Mouse (Mus musculus) limb, embryonic 14.5 days (tissue): ENCODE data around the gene Ksr1. TPM values are rescaled to one million over a fixed set of nuclear protein-coding genes. Genes with fewer than 3 reads are reported as not detected.

Experiments used
- ATAC-seq: fragments of 200-750 bp; cut with Nextera tagmentation; 2 replicates; pipeline ENCODE4 v1.8.0; 2017; ENCODE audit warnings: low read depth, moderate number of reproducible peaks, moderate TSS enrichment; ENCODE audit not compliant: low FRiP score
- DNase-seq: peaks from one replicate; pipeline ENCODE4 v3.0.0-alpha.2; 2015; ENCODE audit warnings: low spot score
- H3K27ac ChIP-seq: fragments of 300-500 bp; sonication (generic); replicated peaks from 2 replicates; pipeline ENCODE4 v1.5.1; 2014; ENCODE audit warnings: low read depth, mild to moderate bottlenecking, low read length, moderate library complexity, mixed read lengths
- H3K27me3 ChIP-seq: fragments of 300-500 bp; sonication (generic); 2 replicates; pipeline ENCODE4 v1.6.1; 2014; ENCODE audit warnings: low read length, mixed read lengths; ENCODE audit not compliant: control insufficient read depth, insufficient read depth
- H3K36me3 ChIP-seq: fragments of 300-500 bp; sonication (generic); 2 replicates; pipeline ENCODE4 v1.6.1; 2014; ENCODE audit warnings: mild to moderate bottlenecking, low read length, moderate library complexity, mixed read lengths; ENCODE audit not compliant: control insufficient read depth, insufficient read depth
- H3K4me1 ChIP-seq: fragments of 300-500 bp; sonication (generic); 2 replicates; pipeline ENCODE4 v1.6.1; 2014; ENCODE audit warnings: antibody characterized with exemption, low read length, mixed read lengths; ENCODE audit not compliant: control insufficient read depth, insufficient read depth
- H3K4me2 ChIP-seq: fragments of 300-500 bp; sonication (generic); replicated peaks from 2 replicates; pipeline ENCODE4 v1.6.1; 2014; ENCODE audit warnings: low read depth, mild to moderate bottlenecking, low read length, moderate library complexity; ENCODE audit not compliant: severe bottlenecking
- H3K4me3 ChIP-seq: fragments of 300-500 bp; sonication (generic); replicated peaks from 2 replicates; pipeline ENCODE4 v1.5.1; 2014; ENCODE audit warnings: low read length
- H3K9ac ChIP-seq: fragments of 300-500 bp; sonication (generic); 2 replicates; pipeline ENCODE4 v1.6.1; 2014; ENCODE audit warnings: mild to moderate bottlenecking, low read depth, low read length, moderate library complexity; ENCODE audit not compliant: severe bottlenecking
- H3K9me3 ChIP-seq: fragments of 300-500 bp; sonication (generic); 2 replicates; pipeline ENCODE4 v1.6.1; 2016; ENCODE audit warnings: low read length; ENCODE audit not compliant: control insufficient read depth
- POLR2A ChIP-seq: fragments of 200-500 bp; IDR thresholded peaks from 2 replicates; pipeline ENCODE4 v1.8.0; 2012; ENCODE audit warnings: inconsistent platforms, mild to moderate bottlenecking, moderate library complexity, borderline replicate concordance; ENCODE audit not compliant: insufficient read depth, insufficient read length; ENCODE audit errors: extremely low read depth
- WGBS: fragments of 180-500 bp; shearing (Covaris S2); extraction: QIAGEN DNeasy Blood & Tissue Kit; methylation state at CpG from one replicate; pipeline ENCODE4 v1.1.7; 2014; 5-methylcytosine and 5-hydroxymethylcytosine counted together
- polyA plus RNA-seq, 2 experiments: library from polyadenylated mRNA; depleted of rRNA in 1 of 2; stranded (reverse) in 1 of 2; unstranded in 1 of 2; fragments of >200 nt; fragmentation: Nextera tagmentation in 1 of 2; extraction: Ambion mirVana in 1 of 2; gene quantifications; 2 replicates each; pipeline versions ENCODE4 v1.2.1 to v1.2.3; 2012 to 2014

The Ksr1 gene
- polyA plus RNA-seq, 2 experiments, result 8.2 to 24.1 TPM

- H3K27me3 ChIP-seq, result no peaks in the 10 kb centered on the region
- H3K9me3 ChIP-seq, result no peaks in the 10 kb centered on the region
- no peaks in the 10 kb centered on the region for H3K36me3 ChIP-seq
- no peak overlapping the region for H3K27ac ChIP-seq
- TF ChIP-seq POLR2A, result no peak
- DNase-seq (no peak), ATAC-seq (no peak)
- 83% methylated on average over 3 of the region's 3 CpGs for WGBS
- no peak overlapping the region for H3K9ac ChIP-seq
- 0 out of 2 replicates have a peak overlapping the region, but pooled peaks have one; percentile 83 for H3K4me2 ChIP-seq
- H3K4me3 ChIP-seq, result no peak overlapping the region
- H3K4me1 ChIP-seq, result peaks cover 25% of the 10 kb centered on the region
Measured at GRCm38 (mm10) chr11:79143322-79143721, 2.9 kb downstream of the Ksr1 start.

- H3K9ac ChIP-seq, result no peak overlapping the region
Measured at GRCm38 (mm10) chr11:79142381-79142780, 3.8 kb downstream of the Ksr1 start.

GRCm38 (mm10) chr11:79141235-79142109 lies 4.7 kb downstream of the Ksr1 start:
- DNase-seq (no peak), ATAC-seq (no peak)
- WGBS, result 27% methylated on average over 10 of the region's 11 CpGs
- TF ChIP-seq POLR2A, result no peak
- H3K27ac ChIP-seq, result no peak overlapping the region
- no peaks in the 10 kb centered on the region for H3K9me3 ChIP-seq
- peaks cover 25% of the 10 kb centered on the region for H3K4me1 ChIP-seq
- no peak overlapping the region for H3K9ac ChIP-seq
- H3K4me3 ChIP-seq, result no peak overlapping the region
- H3K36me3 ChIP-seq, result no peaks in the 10 kb centered on the region
- no peak overlapping the region for H3K4me2 ChIP-seq
- H3K27me3 ChIP-seq, result no peaks in the 10 kb centered on the region

More at GRCm38 (mm10) chr11:79142381-79142780, 3.8 kb downstream of the Ksr1 start:
- DNase-seq (no peak), ATAC-seq (no peak)
- Histone ChIP-seq H3K9me3 (no peaks in the 10 kb centered on the region), H3K4me1 (peaks cover 25% of the 10 kb centered on the region), H3K27ac (no peak overlapping the region), H3K36me3 (no peaks in the 10 kb centered on the region), H3K4me3 (no peak overlapping the region), H3K4me2 (no peak overlapping the region), H3K27me3 (no peaks in the 10 kb centered on the region)
- 81% methylated on average over 11 of the region's 11 CpGs for WGBS
- no peak for TF ChIP-seq POLR2A

- H3K4me1 ChIP-seq, result peaks cover 34% of the 10 kb centered on the region
- H3K4me2 ChIP-seq, result no peak overlapping the region
- WGBS, result 85% methylated on average over 6 of the region's 6 CpGs
Measured at GRCm38 (mm10) chr11:79140511-79140888, 5.7 kb downstream of the Ksr1 start.

GRCm38 (mm10) chr11:79139878-79140510 lies 6.2 kb downstream of the Ksr1 start:
- no peak overlapping the region for H3K27ac ChIP-seq
- no peak overlapping the region for H3K4me2 ChIP-seq
- no peaks in the 10 kb centered on the region for H3K27me3 ChIP-seq
- ATAC-seq, result no peak
- no peak overlapping the region for H3K9ac ChIP-seq
- no peak for TF ChIP-seq POLR2A
- H3K9me3 ChIP-seq, result no peaks in the 10 kb centered on the region
- no peak overlapping the region for H3K4me3 ChIP-seq
- 89% methylated on average over 11 of the region's 11 CpGs for WGBS
- H3K4me1 ChIP-seq, result peaks cover 33% of the 10 kb centered on the region
- no peaks in the 10 kb centered on the region for H3K36me3 ChIP-seq
- DNase-seq, result no peak

More at GRCm38 (mm10) chr11:79140511-79140888, 5.7 kb downstream of the Ksr1 start:
- Histone ChIP-seq H3K9ac (no peak overlapping the region), H3K27ac (no peak overlapping the region), H3K27me3 (no peaks in the 10 kb centered on the region), H3K36me3 (no peaks in the 10 kb centered on the region), H3K4me3 (no peak overlapping the region), H3K9me3 (no peaks in the 10 kb centered on the region)
- ATAC-seq, result no peak
- no peak for DNase-seq
- TF ChIP-seq POLR2A, result no peak
